Mouse (Mus musculus): ENCODE measurements around the gene Fam13c.

The Fam13c gene

DNA sequence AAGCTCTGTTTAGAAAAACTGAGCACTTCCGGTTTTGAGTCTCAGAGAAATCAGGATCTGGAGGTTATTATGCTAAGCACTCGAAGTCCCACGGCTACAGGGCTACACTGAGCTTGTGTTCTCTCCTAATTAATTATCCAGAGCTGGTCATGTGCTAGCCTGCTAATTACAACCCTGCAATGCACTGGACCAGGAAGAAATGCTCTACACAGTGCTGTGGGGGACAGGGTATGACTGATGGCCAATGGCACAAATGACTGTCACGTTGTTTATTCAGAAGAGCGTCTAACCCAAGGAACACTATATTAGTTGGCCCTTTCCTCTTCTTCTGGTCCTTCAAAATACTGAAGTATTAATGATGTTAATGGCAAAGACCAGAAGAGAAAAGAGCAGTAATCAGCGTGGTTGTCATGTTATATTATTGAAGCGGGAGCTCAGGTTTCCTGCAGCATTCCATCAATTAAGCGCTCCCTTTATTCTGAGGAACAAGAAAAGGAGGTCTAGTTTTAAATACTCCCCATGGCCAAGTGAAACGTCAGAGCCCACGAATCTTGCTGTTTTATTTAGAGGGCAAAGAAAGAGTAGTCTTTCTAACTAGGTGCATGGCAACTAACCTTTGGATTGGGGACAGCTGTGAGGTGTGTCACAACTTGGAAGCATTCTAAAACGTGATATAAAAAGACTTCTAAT is 18.4 kb downstream of the Fam13c start:
- no peak for DNase-seq (ENCODE audit: extremely low read depth, low read depth)

DNA sequence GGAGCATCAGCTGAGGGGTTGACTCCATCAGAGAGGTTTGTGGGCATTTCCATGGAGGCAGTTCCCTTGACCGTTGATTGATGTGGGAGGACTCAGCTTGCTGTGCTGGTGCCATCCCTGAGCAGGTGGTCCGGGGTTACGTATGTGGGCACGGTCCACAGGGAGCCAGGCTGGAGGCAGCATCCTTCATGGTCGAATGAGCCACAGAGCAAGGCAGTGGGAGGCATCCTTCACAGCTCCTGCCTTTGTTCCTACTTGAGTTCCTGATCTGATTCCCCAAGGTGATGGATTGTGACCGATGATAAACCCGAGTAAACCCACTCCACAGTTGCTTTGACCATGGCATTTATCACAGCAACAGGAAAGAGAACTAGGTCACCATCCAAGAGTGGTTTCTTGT is 25.4 kb downstream of the Fam13c start:
- DNase-seq (ENCODE audit: extremely low read depth, low read depth), result no peak

DNA sequence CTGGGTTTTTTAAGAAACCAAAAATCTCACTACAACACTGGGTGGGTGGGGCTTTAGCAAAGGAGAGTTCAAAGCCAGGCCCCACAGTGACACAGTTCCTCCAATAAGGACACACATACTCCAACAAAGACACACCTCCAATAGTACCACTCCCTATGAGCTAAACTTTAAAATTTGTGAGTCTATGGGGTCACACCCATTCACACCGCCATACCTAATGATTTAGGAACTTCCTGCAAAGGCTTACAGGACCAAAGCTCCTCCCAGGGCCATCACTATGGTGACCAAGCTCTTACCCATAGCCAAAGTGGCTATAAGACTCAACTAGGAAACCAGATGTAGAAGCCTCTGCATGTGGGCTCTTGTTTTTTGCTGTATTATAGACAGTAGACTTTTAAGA is 30.6 kb downstream of the Fam13c start:
- no peak for DNase-seq (ENCODE audit: extremely low read depth, low read depth)

DNA sequence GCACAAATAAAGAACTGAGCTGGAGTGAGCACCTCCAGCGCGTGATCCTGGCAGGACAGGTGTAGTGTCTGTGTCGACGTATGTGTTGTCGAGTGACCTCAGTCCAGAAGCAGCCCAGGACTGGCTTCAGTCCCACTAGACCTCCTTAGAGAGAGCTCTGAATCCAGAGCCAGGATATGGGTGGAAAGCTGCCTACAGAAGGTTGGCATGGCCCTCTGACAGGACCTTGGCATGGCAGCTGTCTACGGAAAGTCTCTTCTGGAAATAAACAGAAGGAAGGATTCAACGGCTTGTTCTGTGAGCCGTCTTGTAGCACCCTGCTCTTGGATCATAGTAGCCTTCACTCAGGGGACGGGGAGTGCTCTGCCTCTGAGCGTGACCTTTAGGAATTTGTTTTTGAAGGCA is 37.5 kb downstream of the Fam13c start:
- DNase-seq (ENCODE audit: extremely low read depth, low read depth), result no peak

DNA sequence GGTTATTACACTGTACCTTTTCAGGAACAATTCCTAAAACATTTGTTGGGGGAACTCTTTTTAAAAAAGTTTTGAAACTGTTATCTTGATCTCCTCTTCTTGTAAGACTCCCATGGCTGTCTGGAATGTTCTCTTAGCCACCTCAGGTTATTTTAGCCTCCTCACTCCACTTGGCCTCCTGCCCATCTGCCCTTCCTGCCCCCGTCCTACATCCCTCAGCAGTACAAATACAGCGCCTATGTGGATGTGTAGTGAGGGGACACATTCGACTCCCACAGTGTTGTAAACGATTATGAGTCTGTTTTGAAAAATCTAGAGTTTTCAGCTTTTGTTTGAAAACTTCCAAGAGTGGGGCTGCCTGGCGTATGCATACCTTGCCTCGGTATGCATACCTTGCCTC is 43.5 kb downstream of the Fam13c start:
- no peak for DNase-seq (ENCODE audit: extremely low read depth, low read depth)

DNA sequence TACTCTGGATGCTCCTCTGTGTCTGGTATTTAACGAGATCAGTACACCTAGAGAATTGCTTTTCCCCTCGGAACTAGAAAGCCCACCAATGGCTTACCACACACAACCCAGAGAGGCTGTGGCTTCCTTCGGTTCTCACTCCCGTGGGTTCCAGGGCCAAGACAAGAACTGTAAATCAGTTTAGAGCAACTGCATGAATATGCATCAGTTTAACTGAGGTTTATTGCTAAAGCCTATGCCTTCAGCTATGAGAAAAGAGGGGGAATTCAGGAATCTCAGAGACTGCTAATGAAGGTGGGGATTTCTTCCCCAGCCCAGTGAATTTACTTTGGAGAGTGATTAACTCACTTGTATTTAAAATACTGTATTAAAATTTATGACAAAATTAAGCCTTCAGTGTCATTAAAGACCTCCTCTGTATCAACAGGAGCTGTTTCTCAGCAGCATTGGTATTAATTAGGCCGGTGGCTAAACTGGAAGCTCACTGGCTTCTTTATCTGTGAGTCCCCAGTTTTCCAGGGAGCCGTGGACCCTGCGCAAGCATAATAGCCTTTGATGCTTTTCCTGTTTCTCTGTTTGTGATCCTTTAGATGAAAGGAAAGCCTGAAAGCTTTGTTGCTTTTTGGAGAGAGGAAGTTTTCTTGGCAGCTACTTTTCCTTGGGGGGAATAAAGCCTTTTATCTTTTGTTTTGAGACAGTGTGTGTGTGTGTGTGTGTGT is 44.4 kb downstream of the Fam13c start:
- no peak for DNase-seq (ENCODE audit: extremely low read depth, low read depth)

DNA sequence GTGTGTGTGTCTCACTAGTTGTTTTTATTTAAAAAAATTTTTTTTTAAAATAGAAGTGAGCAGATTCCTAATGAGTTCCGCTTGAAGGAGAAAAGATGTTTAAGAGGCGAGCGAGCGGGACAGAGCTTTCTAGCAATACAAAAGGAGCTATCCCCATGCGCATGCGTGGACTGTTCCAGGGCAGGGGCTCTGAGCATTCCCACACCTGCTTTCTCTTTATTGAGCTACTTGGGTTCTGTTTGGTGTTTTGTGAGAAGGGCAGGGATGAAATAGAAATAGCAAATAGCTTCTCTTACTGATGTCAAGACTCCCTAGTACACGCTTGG is 45.0 kb downstream of the Fam13c start:
- DNase-seq (ENCODE audit: extremely low read depth, low read depth), result no peak

DNA sequence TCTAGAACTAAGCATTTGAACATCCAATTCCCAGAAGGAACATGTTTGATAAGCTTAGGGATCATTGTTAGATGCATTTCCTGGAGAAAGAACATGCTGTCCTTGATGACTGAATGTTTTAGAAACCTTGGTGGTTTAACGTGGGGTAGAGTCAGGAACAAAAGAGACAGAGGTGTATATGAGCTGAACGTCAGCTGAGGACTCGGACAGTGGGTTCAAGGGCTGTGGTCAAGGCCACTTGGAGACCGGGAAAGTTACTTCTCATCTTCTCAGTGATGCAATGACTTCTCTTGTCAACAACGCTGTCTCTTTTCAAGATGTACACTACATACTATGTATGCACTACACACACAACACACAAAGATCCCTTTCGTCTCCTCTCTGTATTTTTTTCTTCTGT is 46.4 kb downstream of the Fam13c start:
- no peak for DNase-seq (ENCODE audit: extremely low read depth, low read depth)

DNA sequence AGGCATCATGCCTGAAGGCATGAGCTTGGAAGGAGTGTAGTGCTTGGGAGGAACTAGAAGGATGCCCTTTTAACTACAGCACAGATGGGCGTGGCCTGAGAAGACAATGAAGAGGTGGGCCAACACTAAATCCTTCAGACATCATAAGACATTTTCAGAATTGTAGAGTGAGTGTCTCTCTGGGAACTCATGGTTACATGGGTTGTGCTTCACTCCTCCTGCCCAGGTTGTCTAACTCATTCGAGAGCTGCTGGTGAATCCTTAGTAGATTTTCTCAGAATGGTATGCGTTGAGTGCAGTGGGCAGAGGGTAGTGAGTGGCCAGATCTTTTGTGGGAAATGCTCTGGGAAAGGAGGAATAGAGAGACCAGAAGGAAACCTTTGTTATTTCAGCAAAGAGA is 53.6 kb downstream of the Fam13c start:
- DNase-seq (ENCODE audit: extremely low read depth, low read depth), result no peak

DNA sequence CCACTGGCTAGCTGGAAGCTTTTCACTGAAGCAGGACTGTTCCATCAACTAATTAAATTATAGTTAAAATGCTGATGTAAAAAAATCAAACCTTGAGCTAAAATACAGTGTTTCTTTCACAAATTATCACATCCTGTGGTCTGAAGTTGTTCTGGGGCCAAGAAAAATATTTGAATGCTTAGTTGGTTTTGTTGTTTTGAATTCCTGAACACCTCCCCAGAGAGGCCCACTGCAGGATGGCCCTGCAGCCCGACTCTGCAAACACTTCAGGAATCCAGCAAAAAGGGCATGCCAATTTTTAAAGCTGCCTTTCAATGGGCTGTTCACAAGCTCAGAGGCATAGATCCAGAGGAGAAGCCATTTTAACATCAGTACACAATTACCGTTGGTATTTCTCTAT is 54.2 kb downstream of the Fam13c start:
- DNase-seq (ENCODE audit: extremely low read depth, low read depth), result no peak

DNA sequence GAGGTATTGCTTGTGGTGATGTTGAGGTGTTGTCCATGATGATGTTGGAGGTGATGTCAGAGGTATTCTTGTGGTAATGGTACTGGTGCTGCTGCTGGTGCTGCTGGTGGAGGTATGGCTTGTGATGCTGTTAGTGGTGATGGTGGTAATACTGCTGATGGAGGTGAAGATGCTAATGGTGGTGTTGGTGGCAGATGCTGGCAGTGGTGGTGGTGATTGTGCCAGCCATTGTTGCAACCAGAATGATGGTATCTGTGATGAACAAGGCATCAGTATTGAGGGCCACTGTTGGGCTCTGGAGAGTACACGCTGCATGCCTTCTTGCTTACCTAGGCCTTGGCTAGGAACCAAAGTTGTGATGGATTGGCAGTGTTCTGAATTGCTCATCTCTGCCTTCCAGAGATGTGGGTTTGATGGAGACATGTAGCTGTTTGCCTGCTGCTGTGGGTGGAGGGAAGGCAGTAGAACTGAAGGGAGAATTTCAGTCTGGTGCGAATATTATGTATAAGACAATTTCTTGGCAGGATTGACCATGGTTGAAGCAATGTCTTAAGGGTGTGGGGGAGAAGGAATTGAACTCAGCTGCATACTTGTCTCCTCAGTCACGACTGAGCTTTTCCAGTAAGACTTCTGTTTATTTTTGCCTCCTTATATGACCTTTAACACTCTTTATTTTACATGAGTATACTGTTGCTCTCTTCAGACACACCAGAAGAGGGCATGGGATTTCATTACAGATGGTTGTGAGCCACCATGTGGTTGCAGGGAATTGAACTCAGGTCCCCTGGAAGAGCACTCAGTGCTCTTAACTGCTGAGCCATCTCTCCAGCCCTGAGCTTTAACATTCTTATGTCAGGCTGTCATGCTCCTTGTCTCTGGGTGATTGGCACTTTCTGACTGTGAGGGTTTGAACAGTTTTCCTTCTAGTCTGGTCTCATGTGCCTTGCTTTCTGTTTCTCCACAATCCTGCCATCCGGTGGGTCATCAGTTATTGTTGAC is 55.1 kb downstream of the Fam13c start:
- no peak for DNase-seq (ENCODE audit: extremely low read depth, low read depth)

DNA sequence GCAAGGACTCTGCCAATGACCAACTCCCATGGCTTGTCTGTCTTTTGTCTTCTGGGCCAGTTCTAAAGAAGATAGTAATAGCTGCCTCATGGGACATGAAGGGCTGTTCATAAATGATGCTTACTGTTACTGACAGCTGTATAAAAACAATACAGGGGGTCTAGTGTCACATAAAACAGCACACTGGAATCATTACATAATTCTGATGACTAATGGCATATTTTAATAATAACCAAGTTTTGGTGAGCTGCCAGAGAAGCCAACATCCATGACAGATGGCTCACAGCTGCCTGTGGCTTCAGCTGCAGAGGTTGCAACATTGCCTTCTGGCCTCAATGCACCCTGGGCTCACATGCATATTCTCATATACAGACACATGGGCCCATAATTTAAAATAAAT is 56.7 kb downstream of the Fam13c start:
- DNase-seq (ENCODE audit: extremely low read depth, low read depth), result no peak

DNA sequence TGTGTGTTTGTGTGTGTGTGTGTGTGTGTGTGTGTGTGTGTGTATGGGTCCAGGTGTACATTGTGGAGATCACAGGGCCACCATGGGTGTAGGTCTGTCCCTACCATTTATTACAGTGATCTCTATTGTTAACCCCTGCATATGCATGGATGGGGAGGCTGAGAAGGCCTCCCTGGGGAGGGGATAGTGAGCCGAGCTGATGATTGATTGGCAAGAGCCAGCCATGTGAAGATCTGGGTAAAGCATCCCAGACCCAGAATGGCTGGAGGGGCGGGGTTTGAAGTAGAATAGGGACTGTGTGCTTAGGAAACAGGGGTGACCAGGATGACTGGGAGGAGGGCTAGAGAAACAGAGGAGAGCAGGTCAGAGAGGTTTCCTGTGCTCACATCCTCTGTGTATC is 58.0 kb downstream of the Fam13c start:
- DNase-seq (ENCODE audit: extremely low read depth, low read depth), result no peak

DNA sequence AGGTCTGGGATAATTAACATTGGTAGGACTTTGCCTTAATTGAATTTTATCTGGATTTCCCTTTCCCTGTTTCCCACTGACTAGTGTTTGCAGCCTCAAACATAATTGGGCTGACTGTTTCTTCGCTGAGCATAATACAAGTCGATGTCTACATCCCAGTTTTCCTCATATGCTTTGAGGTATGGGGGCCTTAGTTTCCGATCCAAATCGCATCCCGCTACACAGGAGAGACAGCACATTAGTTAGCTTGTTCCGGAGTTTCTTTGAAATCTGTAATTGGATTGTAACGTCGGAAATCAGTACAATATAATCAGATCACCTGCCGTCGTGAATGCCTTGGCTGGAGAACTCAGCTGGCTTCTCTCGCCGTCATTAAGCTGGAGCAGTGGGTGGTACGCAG is 59.0 kb downstream of the Fam13c start:
- DNase-seq (ENCODE audit: extremely low read depth, low read depth), result no peak

DNA sequence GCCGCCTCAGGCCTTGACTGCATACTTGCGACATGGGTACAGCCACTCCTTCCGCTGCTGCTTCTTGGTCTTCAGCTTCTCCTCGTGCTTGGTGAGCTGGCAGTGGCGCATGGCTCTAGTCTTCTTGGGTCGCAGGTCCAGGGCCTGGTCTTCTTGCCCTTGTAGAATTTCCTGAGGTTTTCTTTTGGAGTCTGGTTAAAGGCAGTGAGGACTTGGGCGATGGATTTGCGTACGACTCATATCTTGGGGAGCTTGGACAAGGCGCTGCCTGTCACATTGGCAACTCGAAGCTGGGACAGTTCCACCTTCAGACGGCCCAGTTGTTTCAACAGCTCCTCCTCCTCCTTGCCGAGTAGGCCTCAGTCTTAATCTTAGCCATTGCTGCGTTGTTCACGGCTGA is 64.6 kb downstream of the Fam13c start:
- DNase-seq (ENCODE audit: extremely low read depth, low read depth), result no peak

DNA sequence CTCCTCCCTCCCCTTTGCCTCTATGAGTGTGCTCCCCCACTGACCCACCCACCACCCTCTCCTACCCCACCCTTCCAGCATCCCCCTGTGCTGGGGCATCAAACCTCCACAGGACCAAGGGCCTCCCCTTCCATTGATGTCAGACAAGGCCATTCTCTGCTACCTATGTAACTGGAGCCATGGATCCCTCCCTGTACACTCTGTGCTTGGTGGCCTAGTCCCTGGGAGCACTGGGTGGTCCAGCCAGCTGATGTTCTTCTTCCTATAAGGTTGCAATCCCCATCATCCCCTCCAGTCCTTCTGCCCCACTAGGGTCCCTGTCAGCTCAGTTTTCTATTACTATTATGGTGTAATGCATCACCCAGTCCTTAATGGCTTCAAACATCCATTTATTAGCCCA is 65.1 kb downstream of the Fam13c start:
- no peak for DNase-seq (ENCODE audit: extremely low read depth, low read depth)

DNA sequence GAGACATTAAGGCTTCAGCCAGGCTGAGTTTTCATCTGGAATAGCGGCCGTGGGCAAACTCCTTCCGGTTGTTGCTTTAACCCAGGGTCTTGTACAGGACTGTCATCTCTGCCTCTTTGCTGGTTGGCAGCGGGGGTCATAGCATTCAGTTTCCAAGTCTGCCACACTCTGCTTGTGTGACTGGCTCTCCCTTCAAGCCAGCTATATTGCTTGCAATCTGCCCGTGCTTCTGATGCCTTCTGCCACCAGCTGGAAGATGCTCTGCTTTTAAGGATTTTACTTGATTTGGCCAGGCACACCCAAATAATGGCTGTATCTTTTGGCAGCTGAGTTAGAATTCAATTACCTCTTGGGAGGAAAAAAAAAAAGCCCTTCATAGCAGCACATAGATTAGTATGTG is 65.6 kb downstream of the Fam13c start:
- DNase-seq (ENCODE audit: extremely low read depth, low read depth), result no peak

DNA sequence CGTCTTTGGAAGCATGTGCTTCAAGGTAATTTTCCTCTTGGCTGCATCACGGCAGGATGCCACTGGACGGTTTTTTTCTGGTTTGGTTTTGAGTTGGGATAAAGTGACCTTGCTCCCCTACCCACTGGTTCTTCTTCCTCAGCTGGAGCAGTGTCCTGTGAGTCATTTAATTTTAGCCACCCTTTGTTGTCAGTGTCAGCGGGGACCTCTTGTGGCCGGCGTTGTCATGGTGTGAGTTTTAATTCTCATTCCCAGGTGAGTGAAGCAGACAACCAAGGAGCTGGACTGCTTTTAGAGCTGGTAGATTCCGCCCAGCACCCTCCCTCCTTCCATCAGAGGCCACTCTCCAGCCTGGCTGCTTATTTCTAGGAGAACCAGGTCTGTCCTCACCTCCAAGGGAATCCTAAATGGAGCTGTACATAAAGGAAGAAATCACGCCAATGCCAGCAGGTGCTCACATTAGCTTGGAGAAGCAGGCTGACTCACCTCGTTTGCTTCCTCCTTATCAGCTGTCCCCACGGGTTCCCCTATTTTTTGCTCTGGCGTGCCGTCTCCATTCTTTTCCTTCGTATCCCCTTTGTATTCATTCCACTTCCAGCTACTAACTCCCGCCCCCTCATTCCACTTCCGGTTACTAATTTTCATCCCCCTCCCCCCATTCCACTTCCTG is 66.4 kb downstream of the Fam13c start:
- DNase-seq (ENCODE audit: extremely low read depth, low read depth), result no peak

DNA sequence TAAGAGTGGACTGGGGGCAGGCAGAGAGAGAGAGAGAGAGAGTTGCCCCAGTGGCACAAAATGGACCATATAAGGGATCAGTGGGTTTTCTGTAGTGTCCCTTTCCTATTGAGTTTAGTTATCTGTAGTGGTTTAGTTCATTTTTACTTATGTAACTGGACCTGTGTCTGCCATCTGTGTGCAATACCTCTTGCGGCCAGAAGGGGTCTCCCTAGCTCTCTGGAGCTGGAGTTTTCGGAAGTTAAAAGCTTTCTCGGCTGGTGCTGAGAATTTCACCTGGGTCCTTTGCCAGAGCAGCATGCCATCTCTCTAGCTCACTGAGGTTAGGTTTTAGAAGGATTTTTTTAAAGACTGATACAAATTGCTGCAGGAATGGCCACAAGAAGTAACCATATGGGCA is 67.6 kb downstream of the Fam13c start:
- DNase-seq (ENCODE audit: extremely low read depth, low read depth), result no peak

DNA sequence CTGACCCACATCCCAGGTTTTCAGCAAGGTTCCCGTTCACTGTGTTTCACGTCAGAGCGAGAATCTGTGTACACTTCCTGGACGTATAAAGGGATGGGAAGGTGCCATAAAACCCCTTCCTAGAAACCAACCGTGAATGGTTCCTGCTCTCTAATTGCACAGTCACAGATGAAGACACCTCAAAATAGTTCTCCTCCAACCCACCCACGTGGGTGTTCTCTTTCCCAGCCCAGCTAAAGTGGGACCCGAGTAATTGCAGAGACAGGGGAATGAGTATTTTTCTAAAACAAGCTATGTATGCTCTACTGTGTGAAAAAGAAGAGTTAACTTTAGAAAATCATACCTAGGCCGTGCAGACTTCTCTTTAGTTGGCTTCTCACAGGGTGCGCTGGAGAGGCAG is 74.6 kb downstream of the Fam13c start:
- DNase-seq (ENCODE audit: extremely low read depth, low read depth), result no peak

DNA sequence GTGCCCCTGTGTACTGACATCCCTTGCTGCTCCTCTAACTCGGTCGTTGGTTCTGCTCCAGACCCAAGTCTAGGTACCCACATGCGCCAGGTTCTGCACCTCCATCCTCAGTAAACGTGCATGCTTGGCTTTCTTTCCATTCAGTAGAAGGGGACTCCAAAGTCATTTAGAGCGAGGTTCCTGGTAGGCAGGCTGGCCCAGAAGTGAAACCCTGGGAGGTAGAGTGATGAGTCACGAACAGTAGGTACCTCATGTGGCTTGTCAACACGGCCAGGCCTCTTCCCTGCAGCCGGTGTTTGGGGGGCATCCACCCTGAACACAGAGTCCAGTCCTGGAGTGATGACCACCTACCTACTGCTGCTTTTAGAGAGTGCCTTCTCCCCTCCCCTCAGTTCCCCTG is 76.4 kb downstream of the Fam13c start:
- no peak for DNase-seq (ENCODE audit: extremely low read depth, low read depth)

DNA sequence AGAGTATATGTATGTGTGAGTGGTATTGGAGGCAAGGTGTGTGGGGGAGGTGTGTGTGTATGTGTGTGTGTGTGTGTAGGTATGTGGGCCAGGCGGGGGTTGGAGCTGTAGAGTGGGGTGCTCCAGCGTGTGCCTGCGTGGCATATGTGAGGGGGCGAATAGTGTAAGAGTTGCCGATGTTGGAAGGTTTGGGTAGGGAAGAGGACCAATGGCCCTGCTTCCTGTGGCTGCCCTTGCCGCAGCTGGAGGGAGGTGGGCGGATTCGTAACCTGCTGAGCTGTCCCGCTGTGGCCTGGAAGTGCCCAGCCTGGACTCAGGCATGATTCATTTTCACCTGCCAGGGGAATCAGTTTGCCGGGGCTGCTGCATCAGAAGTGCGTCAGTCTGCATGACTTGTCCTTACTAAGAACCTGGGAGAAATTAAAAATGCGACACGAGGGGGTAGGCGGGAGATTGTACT is 79.4 kb downstream of the Fam13c start:
- DNase-seq (ENCODE audit: extremely low read depth, low read depth), result no peak
